Mouse (Mus musculus) right cerebral cortex, postnatal 25 days (tissue): ENCODE data around the gene Naa80.

Experiments
- DNase-seq: peaks from one replicate; pipeline ENCODE4 v3.0.0; 2022

Naa80 gene

DNA sequence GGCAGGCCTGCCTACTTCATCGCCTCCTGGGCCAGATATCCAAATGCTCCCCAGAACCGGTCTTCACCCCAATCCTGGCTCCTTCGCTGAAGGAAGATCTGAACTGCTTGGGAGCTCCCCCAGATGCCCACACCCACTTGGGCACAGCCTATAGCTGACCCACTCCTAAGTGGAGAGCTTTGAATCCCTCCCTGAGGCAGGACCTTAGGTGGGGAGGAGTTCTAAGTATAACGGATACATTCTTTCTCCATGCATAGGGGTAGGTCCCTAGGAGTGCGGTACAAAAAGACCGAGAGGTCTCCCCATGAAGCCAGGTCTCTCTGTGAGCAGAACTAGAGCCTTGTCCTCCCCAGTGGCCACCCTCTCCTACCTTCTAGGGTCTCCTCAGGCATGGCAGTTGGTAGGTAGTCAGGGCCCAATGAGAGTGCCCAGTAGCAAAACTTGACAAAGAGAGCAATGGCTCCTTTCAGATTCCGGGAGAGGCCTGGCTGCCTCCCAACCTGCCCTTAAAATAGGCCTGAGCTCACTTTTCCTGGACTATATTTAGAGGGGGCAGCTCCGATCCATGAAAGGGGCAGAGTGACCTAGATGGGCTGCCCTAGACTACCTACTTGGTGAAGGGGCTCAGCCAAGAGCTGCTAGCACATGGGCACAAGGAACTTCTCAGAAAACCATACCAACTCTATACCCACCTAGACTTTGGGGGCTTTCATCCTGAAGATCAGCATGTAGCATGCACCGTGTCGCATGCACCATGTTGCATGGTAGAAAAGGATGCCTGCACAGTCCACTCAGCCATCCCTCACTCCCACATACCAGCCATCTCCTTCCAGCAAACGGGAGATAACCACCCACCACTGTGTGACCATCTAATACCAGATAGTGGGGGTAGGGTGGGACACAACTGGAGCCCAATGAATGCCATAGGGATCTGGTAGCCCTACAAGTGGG lies 18.2 kb downstream of the Naa80 start:
- DNase-seq = no peak

DNA sequence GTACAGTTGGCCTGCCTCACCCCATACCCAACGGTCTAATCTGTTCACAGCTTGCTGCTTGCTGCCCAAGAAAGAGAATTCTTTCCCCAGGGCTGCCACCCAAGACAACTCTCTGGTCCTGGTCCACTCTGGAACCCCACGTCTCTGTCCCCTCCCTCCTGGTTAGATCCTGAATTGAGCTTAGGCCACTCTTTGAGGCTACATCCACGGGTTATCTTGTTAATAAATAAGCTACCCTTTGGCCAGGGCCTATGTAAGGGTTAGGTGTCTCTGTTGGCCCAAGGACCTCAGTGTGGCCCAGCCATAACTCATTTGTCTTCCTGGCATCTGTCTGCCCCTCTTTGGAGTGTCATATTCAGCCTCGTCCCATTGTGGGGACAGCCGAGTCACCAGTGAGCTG lies 19.7 kb downstream of the Naa80 start:
- no peak for DNase-seq

DNA sequence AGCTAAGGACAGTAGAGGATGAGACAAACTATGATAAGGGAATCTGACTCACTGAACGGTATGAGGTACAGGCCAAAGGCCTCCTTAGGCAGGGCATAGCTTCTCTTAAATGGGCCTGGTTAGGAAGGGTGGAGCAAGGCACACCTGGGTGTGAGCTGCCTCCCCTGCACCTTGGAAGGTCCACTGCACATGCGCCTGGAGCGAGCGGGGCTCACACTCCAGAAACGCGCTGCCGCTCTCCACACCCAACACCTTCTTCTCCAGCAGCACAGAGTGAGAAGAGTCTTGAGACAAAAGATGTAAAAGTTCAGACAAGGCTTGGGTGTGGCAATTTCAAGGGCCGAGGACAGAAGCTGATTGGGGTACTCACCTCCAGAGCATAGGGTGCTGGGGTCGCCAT lies 20.7 kb downstream of the Naa80 start:
- DNase-seq = no peak

DNA sequence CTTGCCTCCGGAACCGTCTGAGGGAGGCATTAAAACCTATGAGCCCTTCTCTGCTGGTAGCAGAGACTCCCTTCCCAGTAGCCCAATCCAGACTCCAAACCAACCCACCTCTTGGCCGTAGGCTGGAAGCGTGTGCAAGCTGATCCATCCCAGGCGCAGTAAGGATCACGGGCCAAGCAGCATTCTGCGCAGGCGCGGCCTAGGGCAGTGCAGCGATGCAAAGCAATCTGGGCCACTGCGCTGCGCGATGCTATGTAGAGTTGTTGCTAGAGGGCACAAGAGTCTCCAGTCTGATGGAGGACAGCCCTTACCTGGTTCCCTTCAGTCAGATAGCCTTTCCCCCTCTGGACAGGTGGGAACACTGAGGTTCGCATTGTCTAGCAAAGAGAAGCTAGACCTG lies 21.2 kb downstream of the Naa80 start:
- DNase-seq = no peak

DNA sequence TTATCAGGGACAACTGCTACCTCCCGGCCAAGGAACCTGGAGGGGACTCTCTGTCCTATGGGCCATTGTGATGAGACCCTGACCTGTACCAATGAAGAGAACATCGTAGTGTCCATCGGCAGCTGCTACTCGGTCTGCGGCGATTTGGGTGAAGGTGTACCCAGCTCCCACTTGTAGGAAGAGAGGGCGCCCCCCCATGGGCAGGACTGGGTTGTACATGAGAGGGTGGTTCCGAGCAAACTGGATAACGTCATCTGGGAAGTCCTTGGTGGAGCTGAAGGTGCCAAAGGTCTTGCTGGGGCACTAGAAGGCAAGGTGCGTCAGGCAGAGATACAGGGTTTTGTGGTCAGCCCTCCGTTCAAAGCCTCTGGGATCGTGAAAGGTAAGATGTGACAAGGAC lies 22.1 kb downstream of the Naa80 start:
- no peak for DNase-seq

DNA sequence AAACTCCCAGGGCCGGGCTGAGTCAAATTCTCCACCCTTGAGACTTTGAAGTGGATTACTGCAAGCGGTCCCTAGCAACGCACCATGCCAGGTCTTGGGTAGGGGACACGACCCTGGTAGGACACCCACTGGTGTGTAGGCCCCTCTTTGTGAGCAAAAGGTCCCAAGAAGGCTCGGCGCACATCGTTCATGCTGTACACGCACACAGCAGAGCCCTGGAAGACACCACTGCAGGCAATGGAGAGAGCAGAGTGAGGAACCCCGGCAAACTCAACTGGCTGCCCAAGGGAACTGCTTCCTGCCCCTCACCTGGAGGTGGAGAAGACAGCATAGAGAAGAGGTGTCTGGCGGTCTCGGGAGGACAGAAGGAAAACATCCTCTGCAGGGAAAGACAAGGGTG lies 22.6 kb downstream of the Naa80 start:
- no peak for DNase-seq

DNA sequence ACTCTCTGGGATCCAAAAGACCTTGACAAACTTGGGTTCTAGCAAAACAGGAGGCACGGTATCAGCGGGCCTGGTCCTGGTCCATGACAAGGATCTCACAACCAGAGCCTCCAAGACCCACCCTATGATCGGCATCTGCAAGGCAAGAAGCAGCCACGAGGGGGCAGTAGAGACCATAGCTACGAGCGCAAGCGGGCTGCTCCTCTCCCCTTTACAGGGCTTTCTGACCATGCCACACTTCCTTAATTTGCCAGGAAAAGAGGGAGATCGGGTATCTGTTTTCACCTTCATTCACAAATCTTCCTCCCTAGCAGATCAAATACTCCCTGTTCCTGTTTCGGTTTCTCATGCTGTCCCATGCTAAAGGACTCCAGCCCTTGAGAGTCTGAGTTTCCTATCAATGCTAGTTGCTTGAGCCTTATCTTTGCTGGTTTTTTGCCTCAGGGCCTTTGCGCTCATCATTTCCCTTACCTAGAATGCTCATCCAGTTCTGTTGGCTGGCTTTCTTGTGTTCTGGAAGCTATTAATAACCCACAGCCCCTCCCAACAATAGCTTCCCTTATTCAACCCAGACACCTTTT lies 23.5 kb downstream of the Naa80 start:
- DNase-seq = peak; percentile 86

DNA sequence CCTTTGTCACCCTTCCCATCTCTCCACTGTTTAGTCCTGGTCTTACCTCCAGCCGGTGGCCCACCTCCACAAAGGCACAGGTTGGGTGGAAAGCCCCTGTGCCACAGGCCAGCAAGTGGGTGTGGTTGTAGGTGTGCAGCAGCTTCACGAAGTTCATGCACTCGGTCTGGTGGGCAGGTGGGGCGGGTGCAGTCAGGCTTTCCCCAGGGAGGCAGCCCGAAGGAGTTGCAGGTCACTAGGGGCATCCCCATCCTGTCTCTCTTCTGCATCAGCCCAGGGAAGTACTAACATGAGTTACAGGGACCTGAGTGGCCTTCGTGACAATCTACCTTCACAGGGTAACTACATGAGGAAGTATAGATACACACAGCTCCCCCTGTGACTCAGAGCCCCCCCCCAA lies 24.6 kb downstream of the Naa80 start:
- no peak for DNase-seq

DNA sequence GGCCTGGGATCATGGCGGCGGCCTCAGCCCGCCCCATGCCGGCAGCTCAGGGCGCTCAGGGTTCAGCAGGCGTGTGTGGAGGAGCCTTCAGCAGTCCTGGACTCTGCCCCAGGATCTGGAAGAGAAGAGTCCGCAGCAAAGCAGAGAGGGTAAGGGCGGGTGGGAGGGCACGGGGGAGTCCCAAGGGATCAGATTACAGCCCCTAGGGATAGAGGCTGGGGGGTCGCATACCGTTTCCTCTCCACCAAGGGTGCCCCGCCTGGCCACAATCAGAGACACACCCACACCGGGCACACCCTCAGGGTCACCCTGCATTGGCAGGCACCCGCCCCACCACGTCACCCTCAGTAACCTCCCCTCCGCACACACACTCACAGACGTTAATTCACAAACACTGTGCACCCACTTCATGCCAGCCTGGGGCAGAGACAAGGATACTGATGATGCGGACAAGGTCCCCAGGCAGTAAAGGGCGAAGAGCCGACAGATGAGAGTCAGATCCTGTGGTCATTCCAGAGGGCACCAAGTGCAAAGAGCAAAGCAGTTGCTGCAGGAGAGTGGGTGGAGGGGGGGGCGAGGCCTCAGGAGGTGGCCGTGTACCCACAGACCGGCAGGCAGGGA lies 26.5 kb downstream of the Naa80 start:
- no peak for DNase-seq

DNA sequence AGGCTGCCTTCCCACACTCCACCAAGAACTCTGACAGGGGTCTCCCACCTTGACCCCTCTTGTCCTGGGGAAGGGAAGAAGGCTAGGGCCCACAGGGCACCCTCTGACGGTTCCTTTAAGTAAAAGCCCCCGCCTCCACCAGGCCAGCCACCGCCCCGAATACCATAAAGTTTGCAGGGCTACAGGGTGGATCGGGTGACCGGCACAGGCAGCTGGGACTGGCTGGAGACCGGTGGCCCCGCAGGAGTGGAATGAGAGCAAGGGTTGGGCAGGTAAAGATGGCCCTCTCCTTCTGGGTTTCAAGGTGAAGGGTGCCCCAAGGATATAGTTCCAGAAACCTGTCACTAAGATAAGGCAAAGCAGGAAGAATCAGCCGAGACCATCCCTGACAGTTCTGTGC lies 27.9 kb downstream of the Naa80 start:
- DNase-seq = no peak

DNA sequence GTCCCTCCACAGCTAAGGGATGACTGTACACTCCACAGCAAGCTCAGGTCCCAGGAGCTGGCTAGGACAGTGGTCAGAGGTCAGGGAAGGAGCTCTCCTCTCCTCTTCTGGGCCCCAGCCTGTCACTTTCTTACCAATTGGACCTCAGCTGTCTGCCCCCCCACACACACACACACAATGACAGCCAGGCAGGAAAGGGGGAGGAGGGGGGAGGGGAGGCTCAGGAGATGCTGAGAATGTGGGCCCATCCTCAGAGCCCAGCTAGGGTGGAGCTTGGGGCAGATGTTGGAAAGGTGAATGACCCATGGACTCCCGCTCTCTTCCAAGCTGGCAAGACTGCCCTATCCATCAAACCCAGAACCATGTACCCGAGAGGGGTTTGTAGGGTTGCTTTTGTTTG lies 28.3 kb downstream of the Naa80 start:
- DNase-seq = no peak

DNA sequence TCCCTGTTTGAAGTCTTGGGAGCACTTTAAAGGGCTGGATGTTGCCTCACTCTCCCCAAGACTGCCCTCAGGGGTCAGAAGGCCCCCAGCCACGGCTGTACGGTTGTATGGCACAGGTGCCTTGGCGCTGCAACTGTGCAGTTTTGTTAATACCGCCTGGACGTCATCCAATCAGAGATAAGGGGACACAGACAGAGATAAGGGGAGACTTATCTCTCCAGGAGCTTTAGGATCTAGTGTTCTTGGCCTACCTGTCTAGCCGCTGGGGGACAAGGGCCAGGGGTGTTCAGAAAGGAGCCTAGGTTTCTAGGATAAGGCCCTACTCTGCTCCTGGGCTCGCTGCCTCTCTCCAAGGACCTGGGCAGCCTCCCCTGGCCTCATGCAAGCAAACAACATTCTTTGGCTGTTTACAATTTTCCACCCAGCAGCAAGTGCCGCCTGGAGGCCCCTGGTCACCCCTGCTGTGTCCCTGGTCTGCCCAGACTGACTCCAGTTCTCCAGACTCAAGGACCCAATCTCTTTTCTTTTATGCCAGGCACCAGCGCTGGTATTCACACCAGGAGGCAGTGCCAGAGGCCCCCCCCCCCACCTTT lies 29.1 kb downstream of the Naa80 start:
- no peak for DNase-seq

DNA sequence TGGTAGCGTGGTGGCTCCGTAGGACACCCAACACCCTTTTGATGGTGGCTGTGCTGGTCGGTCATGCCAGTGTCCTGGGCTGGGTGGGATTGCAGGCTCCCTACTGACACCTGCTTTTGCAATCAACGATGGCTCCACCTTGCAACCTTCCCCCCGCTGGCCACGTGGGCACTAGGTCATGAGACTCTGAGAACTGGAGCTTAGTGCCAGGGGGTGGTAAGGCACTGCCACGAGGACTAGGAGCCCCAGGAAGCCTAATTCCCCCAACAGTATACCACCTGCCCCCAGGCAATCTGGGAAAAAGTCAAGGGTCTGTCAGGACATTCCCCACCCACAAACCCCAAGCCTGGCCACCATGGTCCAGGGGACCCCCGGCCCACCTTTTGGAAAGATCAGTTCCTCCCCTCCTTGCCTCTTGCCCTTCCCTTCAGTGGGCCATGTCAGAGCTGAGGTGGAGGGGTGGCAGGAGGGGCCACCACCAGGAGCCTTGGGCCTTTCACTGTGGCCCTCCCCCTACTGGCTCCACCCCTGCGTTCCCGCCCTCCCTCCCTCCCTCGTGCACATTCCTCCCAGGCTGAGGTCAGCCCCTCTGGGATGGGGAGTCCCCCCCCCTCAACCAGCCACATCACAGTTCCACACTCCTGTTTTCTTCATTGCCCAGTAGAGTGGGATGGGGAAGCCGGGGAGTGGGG lies 30.2 kb downstream of the Naa80 start, which contains the start of gene Sema3b:
TSS of gene Sema3b (minus strand) at position 489 of the 692 bp plus-strand sequence.
- DNase-seq = no peak

DNA sequence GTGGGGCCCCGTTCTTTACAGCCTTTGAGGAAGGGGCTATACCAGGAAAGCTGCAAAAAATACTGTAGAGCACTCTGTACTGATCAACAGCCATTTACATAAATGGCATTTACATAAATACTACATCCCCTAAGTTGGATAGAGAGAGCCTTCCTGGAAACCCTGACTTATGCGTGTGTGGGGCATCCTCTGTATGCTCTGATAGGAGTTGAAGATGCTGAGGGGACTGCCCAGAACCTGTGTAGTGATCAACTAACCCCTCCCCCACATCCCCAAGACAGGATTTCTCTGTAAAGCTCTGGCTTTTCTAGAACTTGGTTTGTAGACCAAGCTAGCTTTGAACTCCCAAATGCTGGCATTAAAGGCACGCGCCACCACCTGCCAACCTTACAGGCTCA lies 30.7 kb downstream of the Naa80 start:
- no peak for DNase-seq

DNA sequence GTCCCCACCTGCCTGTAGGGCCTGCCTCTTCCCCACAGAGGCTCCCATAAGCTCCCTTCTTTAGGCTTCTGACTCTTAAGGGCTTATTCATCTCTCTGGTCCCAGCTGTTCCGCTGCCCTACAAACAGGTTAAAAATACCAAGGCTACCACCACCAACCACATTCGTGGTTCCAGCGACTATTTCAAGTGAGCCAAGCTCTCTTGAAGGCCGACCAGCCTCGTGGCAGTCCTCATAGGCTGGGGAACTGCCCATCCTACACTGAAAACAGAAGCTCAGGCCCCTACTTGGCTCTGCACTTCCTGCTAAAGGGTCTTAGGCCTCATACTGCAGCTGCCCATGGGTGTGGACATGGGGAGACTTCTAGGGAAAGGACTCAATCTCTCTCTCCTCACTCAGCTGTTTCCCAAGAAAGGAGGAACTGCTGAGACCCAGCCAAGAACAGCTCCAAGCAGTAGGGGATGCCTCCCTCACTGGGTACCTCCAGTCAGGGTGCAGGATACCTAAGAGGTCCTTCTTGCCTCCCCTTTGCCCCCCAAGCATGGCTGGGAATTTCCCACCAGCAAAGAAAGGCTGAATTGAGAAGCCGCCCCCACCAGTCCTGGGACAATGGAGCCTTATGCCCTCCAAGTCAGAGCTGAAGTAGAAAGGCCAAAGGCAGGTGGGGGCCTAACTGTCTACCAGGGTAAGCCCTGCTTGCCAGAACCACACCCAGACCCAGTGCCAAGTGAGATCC lies 32.9 kb downstream of the Naa80 start:
- no peak for DNase-seq

DNA sequence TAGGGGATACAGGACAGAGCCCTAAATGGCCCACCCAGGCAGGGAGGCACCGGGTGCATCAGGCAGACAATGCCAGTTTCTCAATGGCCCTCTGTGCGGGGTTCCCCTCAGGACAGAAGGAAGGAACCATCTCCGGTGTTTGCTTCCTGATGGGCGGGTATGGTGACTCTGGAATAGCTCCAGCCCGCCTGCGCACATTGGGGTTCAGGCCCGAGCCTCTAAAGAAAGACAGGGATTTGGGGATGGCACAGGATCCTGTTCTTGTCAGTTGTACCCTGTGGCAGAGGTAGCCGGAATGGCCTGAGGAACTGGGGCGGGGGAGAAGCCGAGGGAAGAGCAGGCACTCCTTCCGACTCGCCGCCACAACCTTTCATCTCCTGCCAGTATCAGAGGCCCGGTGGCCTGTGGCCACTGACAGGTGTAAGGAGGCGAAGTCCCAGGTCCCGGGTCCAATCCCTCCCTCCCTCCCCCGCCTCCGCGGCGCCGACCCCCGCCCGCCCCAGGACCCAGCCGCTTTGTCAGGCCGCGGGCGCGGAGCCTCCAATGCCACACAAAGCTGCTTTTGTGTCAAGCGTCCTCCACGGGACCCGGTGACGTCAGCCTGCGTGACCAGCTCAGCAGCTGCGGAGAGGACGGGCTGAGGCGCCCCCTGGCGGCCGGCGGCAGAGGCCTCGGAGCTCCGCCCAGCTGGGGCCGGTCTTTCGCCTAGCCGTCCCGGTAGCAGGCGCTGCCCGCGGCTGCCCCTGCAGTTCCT lies 33.7 kb downstream of the Naa80 start:
- DNase-seq = peak; percentile 99

DNA sequence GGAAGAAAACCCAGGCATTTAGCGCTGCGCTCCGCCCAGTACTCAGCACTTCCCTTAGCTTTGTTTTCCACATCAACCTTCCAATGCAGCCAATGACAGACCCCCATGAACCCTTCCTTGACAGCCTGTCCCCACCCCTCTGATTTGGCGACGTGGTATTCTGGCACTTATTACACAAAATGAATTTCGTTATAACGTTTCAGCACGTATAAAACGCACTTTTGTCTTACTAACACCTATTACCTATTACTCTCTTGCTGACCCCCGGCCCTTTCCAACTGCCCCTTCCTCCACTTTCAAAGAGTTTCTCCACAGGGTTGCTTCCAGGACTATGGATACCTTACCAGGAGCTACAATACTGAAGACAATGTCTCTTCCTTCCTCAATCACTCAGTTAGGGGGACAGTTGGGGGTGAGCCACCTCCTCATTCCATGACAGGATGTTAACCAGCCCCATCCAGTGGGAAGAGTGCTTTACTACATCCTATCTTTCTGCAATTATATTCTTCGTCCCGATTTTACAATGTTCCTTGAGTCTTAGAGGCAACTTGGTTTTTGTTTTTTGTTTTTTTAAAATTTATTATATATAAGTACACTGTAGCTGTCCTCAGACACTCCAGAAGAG lies 34.4 kb downstream of the Naa80 start:
- DNase-seq = no peak

DNA sequence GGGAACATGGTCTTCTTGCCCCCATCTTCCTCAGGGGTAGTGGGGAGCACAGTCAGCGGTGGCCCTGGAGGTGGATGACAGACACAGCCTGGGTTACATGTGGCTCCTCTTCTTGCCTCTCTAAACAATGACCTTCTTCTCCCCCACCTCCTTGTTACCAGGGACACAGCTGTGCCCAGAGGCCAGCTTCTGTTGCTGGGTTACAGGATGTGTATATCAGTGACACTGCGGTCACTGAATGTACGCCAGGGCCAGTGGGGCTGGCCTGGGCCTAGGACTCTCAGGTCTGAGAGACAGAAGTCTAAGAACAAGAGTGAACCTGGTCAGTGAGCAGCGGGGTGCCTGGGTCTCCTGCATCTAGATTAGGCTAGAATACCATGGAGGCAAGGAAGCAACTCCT lies 36.3 kb downstream of the Naa80 start:
- no peak for DNase-seq

DNA sequence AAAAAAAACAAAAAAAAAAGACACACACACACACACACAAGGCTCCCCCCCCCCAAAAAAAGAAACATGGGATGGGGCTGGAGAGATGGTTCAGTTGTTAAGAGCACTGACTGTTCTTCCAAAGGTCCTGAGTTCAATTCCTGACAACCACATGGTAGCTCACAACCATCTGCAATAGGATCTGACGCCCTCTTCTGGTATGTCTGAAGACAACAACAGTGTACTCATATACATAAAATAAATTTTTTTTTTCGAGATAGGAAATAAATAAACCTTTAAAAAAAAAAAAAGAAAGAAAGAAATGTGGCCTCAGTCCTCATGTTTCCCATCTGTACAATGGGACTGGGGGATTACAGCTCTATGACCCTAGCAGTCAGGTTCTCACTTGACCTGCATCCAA lies 38.8 kb downstream of the Naa80 start:
- no peak for DNase-seq

DNA sequence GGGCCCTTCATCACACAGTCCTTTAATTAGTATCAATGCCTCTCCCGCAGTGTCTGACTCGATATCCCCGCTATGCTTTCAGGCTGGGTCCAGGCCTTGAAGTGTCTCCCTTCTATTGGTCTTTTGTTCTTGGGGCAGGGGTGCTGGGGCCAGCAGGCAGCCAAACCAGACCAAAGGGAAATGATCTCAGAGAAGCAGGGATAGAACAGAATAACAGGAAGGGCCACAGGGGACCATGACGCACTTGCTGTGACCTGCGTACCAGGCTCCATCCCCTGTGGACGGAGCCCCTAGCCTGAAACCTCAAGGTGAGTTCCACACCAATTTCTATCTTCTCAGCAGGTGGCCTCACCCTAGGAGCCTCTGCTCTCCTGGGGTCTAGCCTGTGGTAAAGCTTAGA lies 39.4 kb downstream of the Naa80 start:
- no peak for DNase-seq
